Mouse (Mus musculus): Measurements from ENCODE around the gene Fbxw2. TPM values are rescaled to one million over a fixed set of nuclear protein-coding genes. Genes with fewer than 3 reads are reported as not detected.
"Not testable (repeated sequence)": the region's sequence is repeated elsewhere in the genome, so short reads cannot be mapped to it uniquely, and the experiment has no call there.

Fbxw2 gene
- polyA plus RNA-seq, 1 experiment from 2014 or later, result 106 TPM

- H3K36me3 ChIP-seq (ENCODE audit: control insufficient read depth, insufficient read depth, low read length), result no peaks in the 10 kb centered on the region
- H3K4me3 ChIP-seq (ENCODE audit: low read length), result peak overlapping the region; percentile 94
- WGBS, result 37% methylated on average over 20 of the region's 21 CpGs
- peaks cover 10% of the 10 kb centered on the region; the same call in 1 of the 2 replicates for H3K9me3 ChIP-seq (ENCODE audit: control insufficient read depth, low read length)
- no peaks in the 10 kb centered on the region for H3K27me3 ChIP-seq (replicated peaks; ENCODE audit: control insufficient read depth, insufficient read depth, low read length)
- peak overlapping the region; percentile 98 for H3K4me2 ChIP-seq (ENCODE audit: low read length)
- peak overlapping the region; percentile 98 for H3K9ac ChIP-seq (ENCODE audit: low read depth, low read length)
- peaks cover 18% of the 10 kb centered on the region for H3K4me1 ChIP-seq (ENCODE audit: control insufficient read depth, insufficient read depth, low read depth, low read length)
- peak; percentile 44 for ATAC-seq
- H3K27ac ChIP-seq (ENCODE audit: low read depth, low read length), result peak overlapping the region; percentile 81
Observed at GRCm38 (mm10) chr2:34826460-34827231, 535 bp upstream of the Fbxw2 start.

- no peak for ATAC-seq
- 91% methylated on average over 2 of the region's 2 CpGs for WGBS
Observed at GRCm38 (mm10) chr2:34818492-34818891, 7.6 kb downstream of the Fbxw2 start.

GRCm38 (mm10) chr2:34815893-34816292 lies 10.2 kb downstream of the Fbxw2 start:
- 97% methylated on average over 2 of the region's 2 CpGs for WGBS

More at GRCm38 (mm10) chr2:34818492-34818891, 7.6 kb downstream of the Fbxw2 start:
- H3K9ac ChIP-seq (ENCODE audit: low read depth, low read length), result no peak overlapping the region
- no peak overlapping the region for H3K4me3 ChIP-seq (ENCODE audit: low read length)
- H3K9me3 ChIP-seq (ENCODE audit: control insufficient read depth, low read length), result no peaks in the 10 kb centered on the region
- peaks cover 10% of the 10 kb centered on the region; the same call in 1 of the 2 replicates for H3K36me3 ChIP-seq (ENCODE audit: control insufficient read depth, insufficient read depth, low read length)
- no peaks in the 10 kb centered on the region for H3K4me1 ChIP-seq (ENCODE audit: control insufficient read depth, insufficient read depth, low read depth, low read length)
- no peak overlapping the region for H3K4me2 ChIP-seq (ENCODE audit: low read length)
- no peaks in the 10 kb centered on the region for H3K27me3 ChIP-seq (replicated peaks; ENCODE audit: control insufficient read depth, insufficient read depth, low read length)
- no peak overlapping the region for H3K27ac ChIP-seq (ENCODE audit: low read depth, low read length)

GRCm38 (mm10) chr2:34812706-34813105 lies 13.4 kb downstream of the Fbxw2 start:
- Histone ChIP-seq H3K27me3 (replicated peaks; ENCODE audit: control insufficient read depth, insufficient read depth, low read length) (no peaks in the 10 kb centered on the region), H3K4me2 (ENCODE audit: low read length) (no peak overlapping the region), H3K9me3 (ENCODE audit: control insufficient read depth, low read length) (no peaks in the 10 kb centered on the region), H3K27ac (ENCODE audit: low read depth, low read length) (no peak overlapping the region), H3K36me3 (ENCODE audit: control insufficient read depth, insufficient read depth, low read length) (peaks cover 22% of the 10 kb centered on the region), H3K9ac (ENCODE audit: low read depth, low read length) (no peak overlapping the region), H3K4me3 (ENCODE audit: low read length) (no peak overlapping the region), H3K4me1 (ENCODE audit: control insufficient read depth, insufficient read depth, low read depth, low read length) (no peaks in the 10 kb centered on the region)
- ATAC-seq, result no peak
- WGBS, result 88% methylated on average over 7 of the region's 7 CpGs

More at GRCm38 (mm10) chr2:34815893-34816292, 10.2 kb downstream of the Fbxw2 start:
- H3K27me3 ChIP-seq (replicated peaks; ENCODE audit: control insufficient read depth, insufficient read depth, low read length); H3K27ac ChIP-seq (ENCODE audit: low read depth, low read length); H3K4me1 ChIP-seq (ENCODE audit: control insufficient read depth, insufficient read depth, low read depth, low read length); H3K9me3 ChIP-seq (ENCODE audit: control insufficient read depth, low read length); H3K9ac ChIP-seq (ENCODE audit: low read depth, low read length); H3K4me2 ChIP-seq (ENCODE audit: low read length); ATAC-seq; H3K4me3 ChIP-seq (ENCODE audit: low read length): not testable (repeated sequence)
- peaks cover 22% of the 10 kb centered on the region for H3K36me3 ChIP-seq (ENCODE audit: control insufficient read depth, insufficient read depth, low read length)

- no peak overlapping the region for H3K4me3 ChIP-seq (ENCODE audit: low read length)
- 96% methylated on average over 3 of the region's 3 CpGs for WGBS
- no peak overlapping the region for H3K27ac ChIP-seq (ENCODE audit: low read depth, low read length)
- H3K4me2 ChIP-seq (ENCODE audit: low read length), result no peak overlapping the region
- peaks cover 17% of the 10 kb centered on the region for H3K36me3 ChIP-seq (ENCODE audit: control insufficient read depth, insufficient read depth, low read length)
- H3K4me1 ChIP-seq (ENCODE audit: control insufficient read depth, insufficient read depth, low read depth, low read length), result no peaks in the 10 kb centered on the region
- no peak for ATAC-seq
- no peak overlapping the region for H3K9ac ChIP-seq (ENCODE audit: low read depth, low read length)
- H3K9me3 ChIP-seq (ENCODE audit: control insufficient read depth, low read length), result no peaks in the 10 kb centered on the region
- no peaks in the 10 kb centered on the region for H3K27me3 ChIP-seq (replicated peaks; ENCODE audit: control insufficient read depth, insufficient read depth, low read length)
Observed at GRCm38 (mm10) chr2:34810775-34811174, 15.3 kb downstream of the Fbxw2 start.

GRCm38 (mm10) chr2:34809568-34809967 lies 16.5 kb downstream of the Fbxw2 start:
- H3K4me3 ChIP-seq (ENCODE audit: low read length), result no peak overlapping the region
- H3K4me1 ChIP-seq (ENCODE audit: control insufficient read depth, insufficient read depth, low read depth, low read length), result 0 out of 2 replicates have a peak, but pooled peaks cover 2% of the 10 kb centered on the region
- H3K36me3 ChIP-seq (ENCODE audit: control insufficient read depth, insufficient read depth, low read length), result peaks cover 15% of the 10 kb centered on the region
- no peak for ATAC-seq
- H3K9ac ChIP-seq (ENCODE audit: low read depth, low read length), result no peak overlapping the region
- 96% methylated on average over 1 of the region's 1 CpGs for WGBS
- no peaks in the 10 kb centered on the region for H3K27me3 ChIP-seq (replicated peaks; ENCODE audit: control insufficient read depth, insufficient read depth, low read length)
- H3K9me3 ChIP-seq (ENCODE audit: control insufficient read depth, low read length), result no peaks in the 10 kb centered on the region
- no peak overlapping the region for H3K27ac ChIP-seq (ENCODE audit: low read depth, low read length)
- no peak overlapping the region for H3K4me2 ChIP-seq (ENCODE audit: low read length)

GRCm38 (mm10) chr2:34808057-34808456 lies 18.1 kb downstream of the Fbxw2 start:
- WGBS, result 86% methylated on average over 2 of the region's 2 CpGs
- Histone ChIP-seq H3K27ac (ENCODE audit: low read depth, low read length) (no peak overlapping the region), H3K27me3 (replicated peaks; ENCODE audit: control insufficient read depth, insufficient read depth, low read length) (no peaks in the 10 kb centered on the region), H3K4me2 (ENCODE audit: low read length) (no peak overlapping the region), H3K4me3 (ENCODE audit: low read length) (no peak overlapping the region), H3K9ac (ENCODE audit: low read depth, low read length) (no peak overlapping the region), H3K4me1 (ENCODE audit: control insufficient read depth, insufficient read depth, low read depth, low read length) (peaks cover 12% of the 10 kb centered on the region), H3K36me3 (ENCODE audit: control insufficient read depth, insufficient read depth, low read length) (peaks cover 13% of the 10 kb centered on the region), H3K9me3 (ENCODE audit: control insufficient read depth, low read length) (no peaks in the 10 kb centered on the region)
- ATAC-seq, result no peak

- Histone ChIP-seq H3K9me3 (ENCODE audit: control insufficient read depth, low read length) (no peaks in the 10 kb centered on the region), H3K27ac (ENCODE audit: low read depth, low read length) (no peak overlapping the region), H3K4me3 (ENCODE audit: low read length) (no peak overlapping the region), H3K36me3 (ENCODE audit: control insufficient read depth, insufficient read depth, low read length) (peaks cover 2% of the 10 kb centered on the region; the same call in 1 of the 2 replicates), H3K27me3 (replicated peaks; ENCODE audit: control insufficient read depth, insufficient read depth, low read length) (no peaks in the 10 kb centered on the region), H3K4me2 (ENCODE audit: low read length) (no peak overlapping the region), H3K9ac (ENCODE audit: low read depth, low read length) (no peak overlapping the region), H3K4me1 (ENCODE audit: control insufficient read depth, insufficient read depth, low read depth, low read length) (peaks cover 12% of the 10 kb centered on the region)
- no peak for ATAC-seq
- WGBS, result 91% methylated on average over 10 of the region's 10 CpGs
Observed at GRCm38 (mm10) chr2:34805364-34805950, 20.7 kb downstream of the Fbxw2 start.

GRCm38 (mm10) chr2:34804815-34805214 lies 21.3 kb downstream of the Fbxw2 start:
- peaks cover 2% of the 10 kb centered on the region; the same call in 1 of the 2 replicates for H3K36me3 ChIP-seq (ENCODE audit: control insufficient read depth, insufficient read depth, low read length)
- no peaks in the 10 kb centered on the region for H3K27me3 ChIP-seq (replicated peaks; ENCODE audit: control insufficient read depth, insufficient read depth, low read length)
- H3K9me3 ChIP-seq (ENCODE audit: control insufficient read depth, low read length), result no peaks in the 10 kb centered on the region
- no peak for ATAC-seq
- no peak overlapping the region for H3K9ac ChIP-seq (ENCODE audit: low read depth, low read length)
- no peak overlapping the region for H3K4me3 ChIP-seq (ENCODE audit: low read length)
- no peak overlapping the region for H3K4me2 ChIP-seq (ENCODE audit: low read length)
- WGBS, result 79% methylated on average over 1 of the region's 1 CpGs
- H3K27ac ChIP-seq (ENCODE audit: low read depth, low read length), result no peak overlapping the region
- peaks cover 12% of the 10 kb centered on the region for H3K4me1 ChIP-seq (ENCODE audit: control insufficient read depth, insufficient read depth, low read depth, low read length)
